Mouse (Mus musculus) induced T-regulatory cell, adult 2 months (primary cell): Measurements from ENCODE around the gene Ncs1.

Source experiments
- DNase-seq: peaks from one replicate; pipeline ENCODE4 v3.0.0-alpha.2; 2012; ENCODE audit warnings: low read depth

Ncs1 gene

GRCm38 (mm10) chr2:31341726-31342535, 96.3 kb downstream of the Ncs1 start:
- no peak for DNase-seq
